Mouse (Mus musculus) MEL (cell line): ENCODE results near the gene Oasl1.

Source experiments
- CTCF ChIP-seq, 3 experiments: IDR thresholded peaks in 2 of 3; conservative IDR thresholded peaks in 1 of 3; 2 replicates each; pipeline ENCODE4 v1.5.1; 2011 to 2012; ENCODE audit warnings: low read length in 3 of 3, low read depth in 2 of 3, mild to moderate bottlenecking in 2 of 3, improper control_type of control experiment in 1 of 3, inconsistent platforms in 1 of 3, mixed read lengths in 1 of 3, moderate library complexity in 1 of 3; ENCODE audit not compliant: control insufficient read depth in 1 of 3, insufficient read depth in 1 of 3, poor library complexity in 1 of 3, severe bottlenecking in 1 of 3
- EP300 ChIP-seq, 2 experiments: IDR thresholded peaks; 2 replicates each; pipeline ENCODE4 v1.6.1; 2011; ENCODE audit warnings: improper control_type of control experiment in 2 of 2, low read length in 2 of 2, low read depth in 1 of 2, mild to moderate bottlenecking in 1 of 2
- MXI1 ChIP-seq: IDR thresholded peaks from 2 replicates; pipeline ENCODE4 v1.6.1; 2011; ENCODE audit warnings: mild to moderate bottlenecking, low read depth, low read length, improper control_type of control experiment
- NELFE ChIP-seq: IDR thresholded peaks from 2 replicates; pipeline ENCODE4 v1.6.1; 2011; ENCODE audit warnings: low read depth, low read length, improper control_type of control experiment
- POLR2A ChIP-seq, 2 experiments: IDR thresholded peaks; 2 replicates each; pipeline ENCODE4 v1.6.1; 2011 to 2012; ENCODE audit warnings: low read length in 2 of 2, mild to moderate bottlenecking in 2 of 2, control low read depth in 1 of 2, improper control_type of control experiment in 1 of 2, low read depth in 1 of 2, moderate library complexity in 1 of 2; ENCODE audit not compliant: control insufficient read depth in 1 of 2, insufficient read depth in 1 of 2, poor library complexity in 1 of 2

DNA sequence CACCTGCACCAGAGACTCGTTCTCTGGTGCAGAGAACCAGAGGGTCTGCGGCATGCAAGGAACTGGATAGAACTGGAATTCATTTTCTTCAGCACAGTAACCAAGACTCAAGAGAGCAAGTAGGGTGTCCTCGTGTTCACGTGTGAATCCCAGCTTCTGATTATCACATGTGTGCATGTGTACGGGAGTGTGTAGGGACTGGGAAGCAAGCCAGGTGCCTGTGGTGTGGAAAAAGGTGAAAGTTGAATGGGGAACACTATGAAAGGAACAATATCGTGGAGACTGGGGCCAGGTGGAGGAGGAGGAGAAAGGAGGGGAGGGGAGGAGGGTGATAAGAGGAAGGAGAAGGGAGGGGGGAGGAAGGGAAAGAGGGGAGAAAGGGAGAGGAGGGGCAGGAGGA lies 36.2 kb upstream of the Oasl1 start:
- TF ChIP-seq NELFE: no peak
- TF ChIP-seq EP300 (IDR thresholded peaks at IDR 0.05; ENCODE audit: low read depth in 1 of 2, low read length in 2 of 2): no peak
- no peak for TF ChIP-seq CTCF (IDR thresholded peaks at IDR 0.05 in 2 of 3, conservative IDR thresholded peaks at IDR 0.05 in 1 of 3; ENCODE audit: control insufficient read depth in 1 of 3, insufficient read depth in 1 of 3, low read depth in 2 of 3, low read length in 3 of 3, poor library complexity in 1 of 3, severe bottlenecking in 1 of 3)
- TF ChIP-seq MXI1: no peak
- TF ChIP-seq POLR2A (IDR thresholded peaks at IDR 0.05; ENCODE audit: control insufficient read depth in 1 of 2, insufficient read depth in 1 of 2, low read depth in 1 of 2, low read length in 2 of 2, poor library complexity in 1 of 2): no peak
